Mouse (Mus musculus): Measurements from ENCODE around the gene Fcer1a. TPM values are rescaled to one million over a fixed set of nuclear protein-coding genes. Genes with fewer than 3 reads are reported as not detected.

Gene Fcer1a
- polyA plus RNA-seq, 1 experiment from 2014 or later, result not detected

GRCm38 (mm10) chr1:173190540-173190939, 36.5 kb downstream of the Fcer1a start, which contains the start of gene Olfr1406:
Olfr1406 (minus strand) TSS chr1:173190640.
- Histone ChIP-seq H3K9ac (replicated peaks; ENCODE audit: low read depth, low read length) (no peak within 1 kb of the TSS), H3K27ac (ENCODE audit: low read length) (no peak within 1 kb of the TSS), H3K4me1 (ENCODE audit: control insufficient read depth, insufficient read depth, low read length) (no peaks in the 10 kb centered on the region), H3K4me2 (replicated peaks; ENCODE audit: low read depth, low read length) (no peak within 1 kb of the TSS), H3K27me3 (ENCODE audit: control insufficient read depth, insufficient read depth, low read length) (no peaks in the 10 kb centered on the region), H3K4me3 (ENCODE audit: low read depth, low read length) (no peak within 1 kb of the TSS), H3K36me3 (ENCODE audit: control insufficient read depth, insufficient read depth, low read length) (no peaks in the 10 kb centered on the region), H3K9me3 (ENCODE audit: control insufficient read depth, low read depth, low read length) (no peaks in the 10 kb centered on the region)
- 60% methylated on average over 3 of the region's 3 CpGs for WGBS
- ATAC-seq (ENCODE audit: insufficient number of reproducible peaks, insufficient read depth, low FRiP score, low read depth), result no peak

GRCm38 (mm10) chr1:173174154-173174842, 52.7 kb downstream of the Fcer1a start:
- ATAC-seq (ENCODE audit: insufficient number of reproducible peaks, insufficient read depth, low FRiP score, low read depth), result no peak
- no peak overlapping the region for H3K4me2 ChIP-seq (replicated peaks; ENCODE audit: low read depth, low read length)
- no peak overlapping the region for H3K9ac ChIP-seq (replicated peaks; ENCODE audit: low read depth, low read length)
- H3K4me1 ChIP-seq (ENCODE audit: control insufficient read depth, insufficient read depth, low read length), result no peaks in the 10 kb centered on the region
- no peaks in the 10 kb centered on the region for H3K36me3 ChIP-seq (ENCODE audit: control insufficient read depth, insufficient read depth, low read length)
- no peak overlapping the region for H3K27ac ChIP-seq (ENCODE audit: low read length)
- no peak overlapping the region for H3K4me3 ChIP-seq (ENCODE audit: low read depth, low read length)
- no peaks in the 10 kb centered on the region for H3K27me3 ChIP-seq (ENCODE audit: control insufficient read depth, insufficient read depth, low read length)
- H3K9me3 ChIP-seq (ENCODE audit: control insufficient read depth, low read depth, low read length), result no peaks in the 10 kb centered on the region

Other genes with a start within 250 kb of the Fcer1a start
- not detected in 2 replicates for gene Olfr1408, start 89.8 kb downstream of the Fcer1a start, polyA plus RNA-seq (2014; fragmentation: Nextera tagmentation; extraction: Ambion mirVana)
- not detected in 2 replicates for gene Olfr1406, start 36.6 kb downstream of the Fcer1a start, polyA plus RNA-seq (2014; fragmentation: Nextera tagmentation; extraction: Ambion mirVana)
- not detected in 2 replicates for gene Olfr218, start 29.4 kb downstream of the Fcer1a start, polyA plus RNA-seq (2014; fragmentation: Nextera tagmentation; extraction: Ambion mirVana)
- not detected in 2 replicates for gene Olfr1404, start 14.8 kb downstream of the Fcer1a start, polyA plus RNA-seq (2014; fragmentation: Nextera tagmentation; extraction: Ambion mirVana)
- not detected in 2 replicates for gene Olfr418, start 38.8 kb upstream of the Fcer1a start, polyA plus RNA-seq (2014; fragmentation: Nextera tagmentation; extraction: Ambion mirVana)
- not detected in 2 replicates for gene Mptx2, start 50.6 kb upstream of the Fcer1a start, polyA plus RNA-seq (2014; fragmentation: Nextera tagmentation; extraction: Ambion mirVana)
- gene Ackr1, start 106.5 kb upstream of the Fcer1a start, polyA plus RNA-seq (2014; fragmentation: Nextera tagmentation; extraction: Ambion mirVana), result 1.5 and 1.9 TPM in 2 replicates
- 1.3 and 2.2 TPM in 2 replicates for gene Aim2, start 123.7 kb upstream of the Fcer1a start, polyA plus RNA-seq (2014; fragmentation: Nextera tagmentation; extraction: Ambion mirVana)
- gene Cadm3, start 140.5 kb upstream of the Fcer1a start, polyA plus RNA-seq (2014; fragmentation: Nextera tagmentation; extraction: Ambion mirVana), result 8.8 and 10.1 TPM in 2 replicates